Mouse (Mus musculus): ENCODE results near the gene Ost4.

Ost4 gene

DNA sequence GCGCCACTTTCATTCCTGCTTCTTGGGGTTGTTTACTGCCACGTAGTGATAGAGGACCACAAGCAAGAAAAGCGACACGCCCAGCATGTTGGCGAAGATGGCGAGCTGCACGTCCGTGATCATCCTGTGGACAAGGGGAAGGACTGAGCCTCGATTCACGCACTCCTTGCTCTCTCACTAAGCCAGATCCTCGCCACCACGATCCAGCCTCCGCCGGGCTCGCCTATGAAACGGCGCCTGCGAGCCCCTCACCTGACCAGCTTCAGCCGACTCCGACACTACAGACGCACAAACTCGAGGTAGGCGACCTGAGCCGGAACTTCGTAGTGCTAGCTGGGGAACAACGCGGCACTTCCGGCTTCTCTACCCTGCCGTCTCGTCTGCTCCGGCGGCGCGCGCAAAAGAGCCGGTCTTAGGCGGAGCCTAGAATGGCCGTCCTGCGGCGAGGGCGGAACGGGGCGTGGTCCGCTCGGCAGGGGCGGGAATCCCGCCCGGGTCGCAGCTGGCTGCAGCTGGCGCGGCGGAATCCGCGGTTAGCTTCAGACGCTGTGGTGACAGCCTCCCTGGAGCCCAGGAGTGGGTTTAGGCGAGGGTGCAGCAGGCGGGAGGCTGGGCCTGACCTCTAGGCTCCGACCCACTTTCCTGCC, at the start of gene Ost4:
Gene Ost4, minus strand, starts transcription at position 376 of the 647 bp plus-strand sequence.
- WGBS = under 1% methylated on average over 58 of the region's 58 CpGs

DNA sequence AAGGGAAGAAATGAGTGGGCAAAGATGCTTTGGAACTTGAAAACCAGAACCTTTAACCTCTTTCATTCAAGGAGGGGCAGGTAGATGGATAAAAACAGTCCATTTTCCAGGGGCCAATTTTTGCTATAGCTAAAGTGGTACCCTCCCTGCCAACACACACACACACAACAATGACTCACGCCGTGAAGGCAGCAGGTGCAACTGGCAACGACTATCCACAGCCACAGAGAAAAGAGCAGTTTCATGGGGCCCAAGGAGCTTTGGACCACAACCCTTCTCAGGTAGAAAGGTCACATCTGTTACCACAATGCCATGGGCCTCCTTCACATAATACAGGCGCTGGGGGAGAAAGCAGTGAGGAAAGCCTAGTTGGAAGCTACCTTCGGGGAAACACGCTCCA, 48.2 kb upstream of the Ost4 start:
- WGBS = 75% methylated on average over 6 of the region's 6 CpGs

- WGBS = 96% methylated on average over 9 of the region's 9 CpGs
Observed at GRCm38 (mm10) chr5:30954556-30954955, 47.0 kb upstream of the Ost4 start.

- WGBS = 88% methylated on average over 6 of the region's 6 CpGs
Observed at GRCm38 (mm10) chr5:30954065-30954464, 46.5 kb upstream of the Ost4 start.

DNA sequence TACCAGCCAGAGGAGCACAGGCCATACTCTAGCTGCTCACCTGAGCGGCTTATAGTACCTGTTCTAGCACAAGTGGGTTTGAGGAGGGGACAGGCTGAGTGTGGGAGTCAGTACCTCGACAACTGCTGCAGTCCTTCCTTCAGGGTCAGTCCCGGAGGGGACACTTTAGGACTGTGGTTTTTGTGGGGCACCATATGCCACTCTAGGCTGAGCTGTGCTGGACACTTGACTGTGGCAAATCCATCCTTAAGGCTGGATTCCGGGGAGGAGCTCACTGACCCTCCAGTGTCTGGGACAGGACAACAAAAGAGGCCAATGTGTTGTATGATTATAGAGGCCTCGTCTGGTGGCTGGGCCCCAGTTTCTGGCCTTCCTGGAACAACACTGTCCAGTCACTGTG, 45.0 kb upstream of the Ost4 start:
- WGBS = 77% methylated on average over 5 of the region's 5 CpGs

DNA sequence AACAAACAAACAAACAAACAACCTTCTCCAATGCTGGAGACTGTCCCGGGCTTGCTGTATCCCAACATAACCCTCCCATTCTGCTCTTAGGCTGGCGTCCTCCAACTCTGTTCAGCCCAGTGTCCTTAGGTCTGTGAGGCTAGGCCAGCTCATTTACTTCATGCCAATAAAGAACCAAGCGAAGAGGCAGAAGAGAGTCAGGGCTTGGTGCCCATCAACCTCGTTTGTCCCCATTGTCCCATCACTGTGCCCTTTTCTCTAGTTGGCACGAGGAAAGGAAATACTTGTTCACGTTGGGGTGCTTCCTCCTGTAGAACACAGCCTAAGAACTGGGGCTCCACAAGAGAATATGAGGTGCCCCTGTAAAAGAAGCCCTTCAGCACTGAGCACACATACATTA, 44.1 kb upstream of the Ost4 start:
- 41% methylated on average over 6 of the region's 6 CpGs for WGBS

DNA sequence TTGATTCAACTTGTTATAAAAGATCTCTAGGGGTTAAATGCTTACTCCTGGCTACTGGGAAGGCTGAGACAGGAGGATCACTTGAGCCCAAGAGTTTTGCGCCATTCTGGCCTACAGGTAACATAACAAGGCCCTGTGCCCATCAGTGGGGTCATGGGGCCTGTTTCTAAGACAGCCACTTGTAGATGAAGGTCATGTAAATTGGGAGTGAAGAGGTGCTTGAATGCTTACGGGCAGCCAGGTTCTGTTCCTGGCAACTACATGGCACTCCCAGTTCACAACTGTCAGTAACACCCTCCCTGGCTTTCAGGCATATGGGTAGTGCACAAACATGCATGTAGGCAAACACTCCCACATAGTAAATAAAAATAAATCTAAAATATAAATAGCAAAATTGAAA, 43.3 kb upstream of the Ost4 start:
- 65% methylated on average over 2 of the region's 2 CpGs for WGBS

DNA sequence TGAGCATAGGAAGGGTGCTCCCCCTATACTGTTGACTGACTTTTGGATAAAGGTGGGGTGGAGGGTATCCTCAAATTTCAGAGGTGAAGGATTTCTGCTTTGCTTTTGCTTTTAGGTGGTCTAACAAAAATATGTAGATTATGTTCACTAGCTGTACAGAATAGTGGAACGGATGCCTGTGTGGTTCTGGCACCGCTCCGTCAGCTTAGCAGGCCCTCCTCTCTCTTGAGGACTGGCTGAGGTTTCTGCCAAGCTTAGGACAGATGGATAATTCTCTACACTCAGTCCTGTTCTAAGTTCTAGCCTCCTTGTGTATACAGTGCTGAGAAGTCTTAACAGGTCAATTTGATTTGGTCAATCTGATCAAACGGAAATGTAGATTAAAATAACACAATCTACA, 42.9 kb upstream of the Ost4 start:
- 21% methylated on average over 4 of the region's 4 CpGs for WGBS

GRCm38 (mm10) chr5:30949654-30950326, 42.2 kb upstream of the Ost4 start:
- under 1% methylated on average over 31 of the region's 31 CpGs for WGBS

- 63% methylated on average over 5 of the region's 5 CpGs for WGBS
Observed at GRCm38 (mm10) chr5:30948620-30949019, 41.0 kb upstream of the Ost4 start.

DNA sequence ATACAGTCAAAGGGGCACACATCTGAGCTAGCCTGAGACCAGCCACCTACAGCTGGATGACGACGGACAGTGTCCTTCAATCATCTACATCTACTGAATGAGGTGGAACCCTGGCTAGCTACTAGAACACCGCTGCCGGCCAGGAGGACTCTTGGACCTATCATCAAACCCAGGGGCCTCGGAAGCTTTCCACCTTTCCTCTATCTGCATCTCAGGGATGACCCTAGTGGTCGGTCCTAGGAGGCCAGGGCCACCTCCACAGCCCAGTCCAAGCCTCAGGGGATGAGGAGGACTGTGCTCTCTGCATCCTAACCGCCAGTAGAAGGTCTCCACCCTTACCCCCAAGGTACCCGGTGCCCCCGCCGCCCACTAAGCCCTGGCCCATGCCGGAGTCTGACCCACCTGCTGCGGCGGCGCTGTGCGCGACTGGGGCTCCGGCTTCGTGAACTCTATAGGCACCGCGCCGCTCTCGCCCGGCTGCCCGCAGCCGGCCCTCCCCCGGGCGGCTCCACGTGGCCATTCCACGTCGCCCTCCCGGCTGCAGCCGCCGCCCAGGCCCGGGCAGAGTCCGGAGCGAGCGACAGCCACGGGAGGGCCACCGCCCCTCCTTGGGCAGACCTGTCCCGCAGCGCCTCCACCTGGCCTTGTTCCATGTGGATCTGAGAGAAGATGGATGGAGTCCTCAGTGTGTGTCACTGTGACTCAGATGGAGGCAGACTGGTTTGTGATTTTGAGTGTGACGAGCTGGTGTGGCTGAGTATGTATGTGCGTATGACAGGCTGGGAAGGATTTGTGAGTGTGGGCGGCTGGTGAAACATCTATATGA, 37.6 kb upstream of the Ost4 start, which contains the start of gene Cgref1:
Gene Cgref1, minus strand, starts transcription at position 636 of the 826 bp plus-strand sequence.
- WGBS = 6% methylated on average over 44 of the region's 44 CpGs

- 85% methylated on average over 6 of the region's 6 CpGs for WGBS
Observed at GRCm38 (mm10) chr5:30944344-30944743, 36.8 kb upstream of the Ost4 start.

GRCm38 (mm10) chr5:30943004-30943403, 35.4 kb upstream of the Ost4 start:
- WGBS = 98% methylated on average over 2 of the region's 2 CpGs

DNA sequence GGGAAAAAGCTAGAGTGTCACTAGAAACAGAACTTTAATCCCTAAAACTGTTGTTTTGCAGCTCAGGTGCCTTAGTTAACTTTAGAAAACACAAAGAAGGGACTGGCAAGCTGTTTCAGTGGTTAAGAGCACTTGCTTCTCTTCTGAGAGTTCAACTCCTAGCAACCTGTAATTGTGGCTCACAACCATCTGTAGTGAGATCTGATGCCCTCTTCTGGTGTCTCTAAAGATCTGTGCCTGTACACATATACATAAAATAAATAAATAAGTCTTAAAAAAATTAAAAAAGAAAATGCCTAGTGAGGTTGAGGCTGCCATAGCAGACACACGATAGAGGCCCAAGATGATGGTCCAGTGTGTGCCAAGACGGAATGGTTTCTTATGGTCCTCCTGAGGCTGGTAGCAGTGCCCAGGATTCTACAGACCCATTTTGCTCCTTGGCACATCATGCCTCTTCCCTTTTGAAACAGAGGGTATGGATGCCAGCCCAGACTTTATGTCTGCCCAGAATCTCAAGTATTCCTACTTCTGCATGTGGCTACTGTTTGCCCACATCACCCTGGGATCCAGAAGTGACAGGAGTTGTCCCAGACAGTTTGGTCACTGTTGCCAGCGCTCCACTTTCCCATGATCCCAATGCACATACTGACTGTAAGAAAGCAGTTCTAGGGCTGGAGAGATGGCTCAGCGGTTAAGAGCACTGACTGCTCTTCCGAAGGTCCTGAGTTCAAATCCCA, 27.3 kb upstream of the Ost4 start:
- 70% methylated on average over 5 of the region's 5 CpGs for WGBS

- 86% methylated on average over 5 of the region's 5 CpGs for WGBS
Observed at GRCm38 (mm10) chr5:30933705-30934104, 26.1 kb upstream of the Ost4 start.

DNA sequence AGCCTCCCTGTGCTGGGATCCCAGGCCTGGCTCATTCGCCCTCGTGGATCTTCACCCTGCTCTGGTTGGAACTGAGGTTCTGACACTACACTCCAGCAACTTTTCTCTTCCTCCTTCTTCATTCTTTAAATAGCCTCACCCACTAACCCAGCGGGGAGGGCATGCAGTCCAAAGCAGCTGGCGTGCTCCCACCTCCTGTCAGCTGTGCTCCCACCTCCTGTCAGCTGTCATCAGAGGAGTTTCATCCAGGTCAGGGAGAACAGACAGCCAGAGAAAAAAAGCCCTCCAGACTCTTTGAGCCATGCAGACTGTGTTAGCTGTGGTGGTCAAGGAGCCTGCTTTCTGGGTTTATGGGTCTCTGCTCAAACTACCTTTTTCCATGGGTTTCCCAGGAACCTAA, 23.8 kb upstream of the Ost4 start:
- 61% methylated on average over 4 of the region's 4 CpGs for WGBS

DNA sequence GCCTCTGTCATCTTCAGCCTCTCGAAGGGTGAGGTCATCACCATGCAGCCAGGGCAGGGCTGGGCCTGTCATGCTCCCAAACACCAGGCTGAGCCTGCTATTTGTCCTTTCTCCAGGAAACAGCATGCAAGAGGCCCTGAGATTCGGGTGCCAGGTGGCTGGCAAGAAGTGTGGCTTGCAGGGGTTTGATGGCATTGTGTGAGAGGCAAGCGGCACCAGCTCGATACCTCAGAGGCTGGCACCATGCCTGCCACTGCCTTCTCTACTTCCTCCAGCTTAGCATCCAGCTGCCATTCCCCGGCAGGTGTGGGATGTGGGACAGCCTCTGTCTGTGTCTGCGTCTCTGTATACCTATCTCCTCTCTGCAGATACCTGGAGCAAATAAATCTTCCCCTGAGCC, 23.3 kb upstream of the Ost4 start:
- WGBS = 49% methylated on average over 6 of the region's 6 CpGs

DNA sequence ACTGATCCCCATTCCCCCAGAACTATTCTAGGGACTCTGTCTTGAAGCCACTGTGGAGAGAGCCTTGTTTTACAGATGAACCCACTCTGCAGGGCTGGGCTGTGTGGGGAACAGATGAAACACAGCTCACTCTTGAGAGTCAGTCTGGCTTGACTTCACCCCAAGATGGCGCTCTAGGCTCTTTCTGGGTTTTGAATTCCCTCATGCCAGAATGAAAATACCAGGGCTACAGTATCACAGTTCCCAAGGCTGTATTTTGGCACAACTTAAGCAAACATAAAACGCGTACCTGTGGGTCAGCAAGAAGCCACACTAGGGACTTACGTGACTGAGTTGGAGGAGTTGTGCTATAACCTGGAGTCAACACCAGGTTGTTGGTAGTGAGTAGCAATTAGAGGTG, 22.5 kb upstream of the Ost4 start:
- 23% methylated on average over 4 of the region's 4 CpGs for WGBS

DNA sequence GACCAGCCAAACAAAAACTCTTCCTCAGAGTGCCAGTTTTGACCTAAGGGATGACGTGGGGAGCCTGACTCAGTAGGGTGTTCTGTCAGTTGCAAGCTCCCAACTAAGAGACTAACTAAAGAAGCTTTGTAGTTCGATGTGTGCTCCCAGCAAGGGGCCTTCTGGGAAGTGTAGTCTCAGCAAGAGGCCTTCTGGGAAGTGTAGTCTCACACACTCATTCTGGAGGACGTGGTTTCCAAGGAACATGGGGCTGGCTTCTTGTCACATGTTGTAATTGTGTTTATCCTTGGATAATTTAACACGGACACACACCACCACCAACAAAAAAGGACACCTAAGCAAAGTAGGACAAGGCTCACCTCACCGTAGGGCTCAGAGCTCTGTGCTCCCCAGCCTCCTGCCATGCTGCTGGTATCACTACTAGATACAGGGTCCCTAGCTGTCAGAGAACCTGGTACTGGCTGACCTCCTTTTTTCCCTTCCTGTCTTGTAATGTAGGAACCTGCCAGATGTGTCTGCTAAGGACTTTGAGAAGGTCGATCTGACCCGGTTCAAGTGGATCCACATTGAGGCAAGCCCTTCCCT, 20.4 kb upstream of the Ost4 start:
- WGBS = 42% methylated on average over 7 of the region's 7 CpGs

- WGBS = 76% methylated on average over 2 of the region's 2 CpGs
Observed at GRCm38 (mm10) chr5:30926073-30926472, 18.5 kb upstream of the Ost4 start.

- WGBS = 90% methylated on average over 5 of the region's 5 CpGs
Observed at GRCm38 (mm10) chr5:30925217-30925616, 17.6 kb upstream of the Ost4 start.

GRCm38 (mm10) chr5:30924614-30925013, 17.0 kb upstream of the Ost4 start:
- WGBS = 88% methylated on average over 8 of the region's 8 CpGs

All from cerebral cortex, adult 2 months (tissue).